Mouse (Mus musculus): ENCODE results near the gene Wfikkn2. TPM values are rescaled to one million over a fixed set of nuclear protein-coding genes. Genes with fewer than 3 reads are reported as not detected.
A peak's percentile ranks its signal among the peaks of the same experiment; 100 is the strongest.
"Not testable (repeated sequence)": the region's sequence is repeated elsewhere in the genome, so short reads cannot be mapped to it uniquely, and the experiment has no call there.

Wfikkn2 gene
- under 1 TPM; 0.68 to 0.77 TPM for total RNA-seq (2021)
- long read RNA-seq, partial matches to known transcripts = 0 of 2 reads
- long read RNA-seq, other reads (novel, unspliced or antisense) = 1 of 2 reads

DNA sequence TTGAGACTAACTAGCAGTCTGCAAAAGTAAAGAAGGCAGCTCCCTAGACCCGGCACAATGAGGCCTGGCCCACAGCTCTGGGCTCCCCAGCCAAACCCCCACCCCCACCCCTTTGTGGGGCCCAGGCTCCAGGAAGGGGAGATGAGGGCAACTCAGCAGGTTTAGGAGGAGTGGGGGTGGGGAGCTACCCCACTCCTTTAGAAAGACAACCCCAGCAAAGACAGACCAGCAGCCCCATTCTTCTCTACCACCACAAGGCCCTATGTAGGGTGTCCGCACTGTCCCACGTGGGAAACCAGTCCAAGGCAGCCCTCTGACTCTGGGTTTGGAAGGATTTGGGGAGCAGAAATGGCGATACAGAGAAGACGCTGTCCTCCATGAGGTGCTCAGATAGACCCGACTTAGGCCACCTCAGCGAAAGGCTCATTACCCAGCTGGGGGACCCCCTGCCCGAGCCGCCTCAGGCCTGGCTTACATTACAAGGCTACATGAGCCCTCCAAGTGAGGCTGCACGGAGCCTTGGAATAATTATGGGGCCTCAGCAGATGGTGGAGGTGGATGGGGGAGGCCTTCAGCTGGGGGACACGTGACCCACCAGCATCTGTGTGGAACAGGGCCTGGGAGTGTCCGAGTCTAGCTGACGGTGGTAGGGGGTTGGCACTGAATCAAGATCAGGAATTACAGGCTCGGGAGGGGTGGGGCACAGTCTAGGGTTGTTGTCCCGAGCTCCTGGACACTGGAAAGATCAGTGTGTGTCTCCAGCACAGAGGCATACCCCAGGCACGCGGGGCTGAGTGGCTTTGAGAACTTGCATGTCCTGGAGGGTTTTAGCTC lies at the start of gene Wfikkn2:
Gene Wfikkn2 (minus strand): TSS at position 51 of the 834 bp plus-strand sequence.
- DNase-seq (ENCODE audit: low spot score in 2 of 2) = peak in 1 of 2 experiments; percentile 26

- DNase-seq (ENCODE audit: low spot score in 2 of 2) = no peak
Measured at GRCm38 (mm10) chr11:94294996-94295845, 49.4 kb upstream of the Wfikkn2 start.

DNA sequence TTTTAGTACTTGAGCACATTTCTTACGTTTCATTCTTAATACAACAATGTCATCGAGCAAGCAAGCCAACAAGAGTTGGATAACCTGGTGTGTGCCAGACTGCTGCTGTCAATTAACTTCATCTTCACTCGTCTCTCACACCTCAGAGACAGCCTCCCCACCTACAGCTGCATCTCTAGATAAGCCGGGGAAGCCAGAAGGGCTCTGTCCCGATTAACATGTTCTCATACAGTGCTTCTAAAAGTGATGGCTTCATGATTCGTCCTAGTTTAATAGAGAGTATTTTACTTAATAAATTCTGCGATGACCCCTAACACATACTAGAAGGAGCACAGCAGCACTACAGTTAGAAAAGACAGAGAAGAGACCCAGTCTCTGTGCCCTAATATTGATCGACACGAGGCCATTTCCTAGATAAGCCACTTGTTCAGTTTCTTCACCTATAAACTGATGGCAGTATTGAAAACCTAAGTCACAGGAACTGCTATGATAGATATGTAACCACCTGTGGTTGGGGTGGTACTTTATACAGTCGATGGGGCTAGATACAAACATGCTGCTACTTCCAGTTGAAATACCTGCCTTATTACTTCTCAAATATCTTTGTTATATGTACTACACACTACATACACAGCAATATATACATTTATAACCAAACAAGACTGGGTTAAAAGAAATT lies 44.4 kb upstream of the Wfikkn2 start:
- DNase-seq (ENCODE audit: low spot score in 2 of 2) = no peak

GRCm38 (mm10) chr11:94287105-94287504 lies 41.3 kb upstream of the Wfikkn2 start:
- DNase-seq (ENCODE audit: low spot score in 2 of 2) = no peak

DNA sequence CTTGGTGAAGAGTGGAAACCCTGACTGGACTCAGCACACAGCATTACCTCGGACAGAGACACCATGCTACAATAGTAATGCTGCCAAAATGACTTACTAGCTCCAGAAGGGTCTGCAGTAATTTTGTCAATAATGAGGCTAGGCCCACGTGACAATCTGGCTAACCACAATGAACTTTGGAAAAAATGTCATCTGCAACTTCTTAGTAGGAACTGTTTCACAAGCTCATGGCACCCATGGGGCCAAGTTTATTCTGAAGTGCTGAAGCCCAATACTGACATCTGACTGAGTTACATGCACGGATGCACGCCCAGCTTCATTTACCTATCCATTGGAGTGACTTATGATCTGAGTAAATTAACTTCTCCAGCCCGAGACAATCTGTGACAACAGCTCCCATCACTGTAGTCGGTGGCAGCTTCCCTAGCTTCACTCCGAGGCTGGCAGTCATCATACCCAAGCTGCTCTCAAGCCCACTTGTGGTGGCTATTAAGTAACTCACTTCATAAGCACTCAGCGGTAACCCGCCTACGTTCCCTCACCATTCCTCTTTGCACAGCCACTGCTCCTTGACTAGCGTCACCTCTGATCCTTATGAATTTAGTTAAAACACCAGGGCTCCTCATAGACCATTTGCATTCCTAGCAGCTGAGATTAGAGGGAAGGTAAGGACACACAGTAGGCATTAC lies 40.2 kb upstream of the Wfikkn2 start:
- peak in 1 of 2 experiments; percentile 33 for DNase-seq (ENCODE audit: low spot score in 2 of 2)

- DNase-seq (ENCODE audit: low spot score in 2 of 2) = no peak
Measured at GRCm38 (mm10) chr11:94283536-94284099, 37.8 kb upstream of the Wfikkn2 start.

GRCm38 (mm10) chr11:94282291-94282690 lies 36.5 kb upstream of the Wfikkn2 start:
- no peak for DNase-seq (ENCODE audit: low spot score in 2 of 2)

DNA sequence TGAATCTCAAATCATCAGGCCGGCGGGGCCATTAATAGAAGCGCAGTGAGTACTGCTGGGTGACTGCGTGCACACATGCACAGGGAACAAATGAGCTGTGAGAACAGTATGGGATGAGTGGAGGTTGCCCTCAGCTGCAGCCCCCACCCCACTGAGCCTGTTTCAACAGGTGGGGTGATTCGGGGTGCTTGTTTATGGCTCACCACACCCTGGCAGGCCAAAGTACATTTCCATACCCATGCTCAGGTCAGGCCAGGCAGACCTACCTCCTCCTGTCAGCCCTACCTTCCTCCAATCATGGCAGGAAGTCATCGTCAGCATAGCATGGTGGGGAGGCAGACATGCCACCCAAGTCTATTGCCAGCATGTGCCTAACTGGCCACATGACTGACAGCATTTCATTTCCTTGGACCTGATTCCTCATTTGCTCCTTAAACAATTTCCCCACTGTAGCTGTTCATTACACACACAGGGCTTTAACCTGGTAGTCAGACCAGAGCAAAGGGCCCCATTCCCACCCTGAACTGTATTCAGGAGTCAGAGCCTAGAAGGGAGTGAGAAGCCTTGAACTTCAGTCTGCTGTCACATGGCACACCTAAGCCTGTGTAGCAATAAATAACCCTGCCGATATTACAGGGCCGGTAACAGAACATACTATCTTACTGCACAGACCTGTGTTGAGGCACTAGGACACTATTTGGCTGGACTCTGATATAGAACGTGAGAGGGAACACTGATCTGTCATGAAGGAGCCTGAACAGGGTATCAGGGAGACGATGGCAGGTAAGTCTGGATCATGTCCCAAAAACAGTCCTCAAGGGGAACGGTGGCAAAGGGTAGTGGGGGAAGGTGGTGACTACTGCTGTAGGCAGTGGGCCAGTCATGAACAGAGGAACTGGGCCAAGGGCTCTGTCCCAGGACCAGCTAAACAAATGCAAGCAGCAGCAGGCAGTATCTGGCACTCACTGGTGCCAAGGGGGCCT lies 35.7 kb upstream of the Wfikkn2 start, which contains the start of gene Gm21885:
Gene Gm21885 (plus strand): TSS at position 675 of the 983 bp plus-strand sequence.
- DNase-seq (ENCODE audit: low spot score in 2 of 2) = no peak

- peak; percentile 89 to 96 for DNase-seq (ENCODE audit: low spot score in 2 of 2)
Measured at GRCm38 (mm10) chr11:94276869-94277337, 31.1 kb upstream of the Wfikkn2 start.

GRCm38 (mm10) chr11:94275686-94276085 lies 29.9 kb upstream of the Wfikkn2 start:
- no peak for DNase-seq (ENCODE audit: low spot score in 2 of 2)

GRCm38 (mm10) chr11:94275226-94275625 lies 29.4 kb upstream of the Wfikkn2 start:
- no peak for DNase-seq (ENCODE audit: low spot score in 2 of 2)

DNA sequence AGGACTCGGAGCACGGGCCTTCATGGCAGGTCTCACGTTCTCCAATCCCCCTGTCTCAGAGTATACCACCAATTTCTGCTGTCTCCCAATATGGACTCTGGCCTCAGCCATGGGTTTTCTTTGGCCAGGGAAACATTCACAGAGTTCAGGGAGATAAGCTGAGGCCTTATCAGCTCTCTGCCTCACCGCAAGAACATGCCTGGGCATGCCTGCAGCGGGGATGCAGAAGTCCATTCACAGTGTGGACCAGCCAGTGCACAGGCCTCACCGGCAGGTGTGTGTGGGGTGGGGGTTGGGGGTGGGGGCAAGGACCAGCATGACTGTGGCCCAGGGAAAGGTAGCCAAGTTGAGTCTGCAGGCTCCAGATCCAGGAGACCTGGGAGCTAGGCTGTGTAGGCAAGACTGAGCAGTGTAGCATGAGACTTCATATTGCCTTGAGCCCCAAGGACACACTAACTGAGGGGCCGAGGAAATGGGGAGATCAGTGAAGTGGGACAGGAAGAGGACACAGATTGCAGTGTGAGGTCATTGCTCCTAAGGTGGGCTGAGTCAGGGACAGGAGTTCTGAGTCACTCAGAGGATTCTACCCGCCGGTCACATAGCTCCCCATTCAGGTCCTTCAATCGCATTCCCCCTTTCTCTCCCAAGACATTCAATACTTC lies 28.5 kb upstream of the Wfikkn2 start:
- DNase-seq (ENCODE audit: low spot score in 2 of 2) = no peak

DNA sequence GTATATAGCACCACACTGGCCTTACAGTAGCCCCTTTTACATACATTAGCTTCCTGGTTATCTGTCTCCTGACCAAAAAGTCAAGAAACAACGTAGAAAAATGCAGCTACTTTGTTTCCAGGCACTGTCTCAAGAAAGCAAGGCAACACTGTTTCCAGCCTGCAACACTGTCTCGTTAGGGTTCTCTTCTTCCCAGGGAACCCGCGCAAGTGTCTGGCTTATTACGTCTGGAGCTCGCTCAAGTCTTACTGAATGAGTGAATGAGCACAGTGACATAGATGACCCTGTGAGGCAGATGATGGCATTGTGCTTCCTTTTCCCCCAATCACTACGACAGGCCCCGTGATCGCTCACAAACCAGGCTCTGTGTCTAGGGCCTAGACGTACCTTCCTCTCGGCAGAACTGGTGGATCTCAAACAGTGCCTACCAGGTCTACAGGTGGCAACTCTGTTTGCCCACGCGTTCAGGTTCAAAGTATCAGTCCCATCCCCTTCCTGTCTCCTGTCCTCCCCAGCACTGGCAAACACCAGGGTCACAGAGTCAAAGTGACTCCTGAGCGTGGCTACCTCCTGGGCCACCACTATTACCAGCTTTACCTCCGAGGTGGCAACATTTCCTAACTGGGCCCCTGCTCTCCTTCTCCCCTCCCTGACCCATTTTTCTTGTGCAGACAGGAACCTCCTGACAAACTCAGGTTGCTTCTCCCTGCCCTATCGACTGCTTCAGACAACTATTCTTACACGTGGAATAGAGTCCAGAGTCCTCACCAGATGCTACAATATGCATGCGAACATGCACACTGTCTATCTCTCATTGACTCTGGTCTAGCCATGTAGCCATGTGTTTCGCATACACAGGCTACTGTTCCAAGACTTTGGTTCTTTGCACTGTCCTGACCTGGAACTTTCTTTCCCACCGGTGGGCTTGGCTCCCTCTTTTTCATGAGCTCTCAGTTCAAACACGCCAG lies 27.4 kb upstream of the Wfikkn2 start:
- DNase-seq (ENCODE audit: low spot score in 2 of 2) = no peak

- DNase-seq (ENCODE audit: low spot score in 2 of 2) = no peak
Measured at GRCm38 (mm10) chr11:94271015-94271414, 25.2 kb upstream of the Wfikkn2 start.

DNA sequence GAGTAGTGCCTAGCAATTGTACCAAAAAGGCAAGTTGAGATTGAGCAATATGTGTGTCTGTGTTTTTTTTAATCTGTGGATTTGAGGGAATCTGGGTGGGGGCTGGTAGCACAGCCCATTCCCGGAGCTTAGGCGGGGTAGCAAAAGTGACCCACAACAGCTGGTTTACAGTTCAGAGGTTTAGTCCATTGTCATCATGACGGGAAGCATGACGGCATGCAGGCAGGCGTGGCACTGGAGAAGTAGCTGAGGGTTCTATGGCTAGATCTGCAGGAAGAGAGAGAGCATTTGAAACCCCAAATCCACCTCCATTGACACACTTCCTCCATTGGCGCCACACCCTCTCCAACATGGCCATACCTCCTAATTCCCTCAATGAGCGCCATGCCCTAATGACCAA lies 24.1 kb upstream of the Wfikkn2 start:
- no peak for DNase-seq (ENCODE audit: low spot score in 2 of 2)

DNA sequence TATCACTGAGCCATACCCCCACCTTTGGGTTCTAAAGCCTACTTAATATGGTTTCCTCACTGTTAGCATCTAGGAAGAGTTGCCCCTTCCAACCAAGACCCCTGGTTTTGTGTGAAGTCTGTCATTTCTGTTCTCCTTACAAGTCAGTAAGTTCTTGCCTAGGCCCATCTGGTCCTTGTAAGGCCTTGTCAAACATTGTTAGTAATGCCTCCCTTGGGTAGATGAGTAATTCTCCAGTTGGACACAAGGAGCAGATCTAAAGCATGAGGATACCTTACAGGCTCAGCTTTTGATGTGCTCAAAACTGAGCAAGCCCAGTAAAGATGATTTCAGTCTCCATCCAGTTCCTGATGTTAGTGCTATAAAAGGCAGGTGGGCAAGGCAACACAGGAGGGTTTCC lies 23.0 kb upstream of the Wfikkn2 start:
- no peak for DNase-seq (ENCODE audit: low spot score in 2 of 2)

- not testable (repeated sequence) for DNase-seq (ENCODE audit: low spot score in 2 of 2)
Measured at GRCm38 (mm10) chr11:94266155-94266554, 20.4 kb upstream of the Wfikkn2 start.

Measured in layer of hippocampus, adult 18-20 months (tissue).